Mouse (Mus musculus) embryonic facial prominence, embryonic 12.5 days (tissue): Measurements from ENCODE around the gene Chrm4. TPM values are rescaled to one million over a fixed set of nuclear protein-coding genes. Genes with fewer than 3 reads are reported as not detected.

Source experiments
- ATAC-seq: fragments of 200-750 bp; cut with Nextera tagmentation; 2 replicates; pipeline ENCODE4 v1.8.0; 2017; ENCODE audit not compliant: insufficient number of reproducible peaks, insufficient read depth, low FRiP score, low TSS enrichment
- H3K27ac ChIP-seq: fragments of 300-500 bp; sonication (generic); 2 replicates; pipeline ENCODE4 v1.5.1; 2016; ENCODE audit warnings: mild to moderate bottlenecking
- H3K27me3 ChIP-seq: fragments of 300-500 bp; sonication (generic); 2 replicates; pipeline ENCODE4 v1.6.1; 2016; ENCODE audit warnings: mild to moderate bottlenecking, moderate library complexity
- H3K36me3 ChIP-seq: fragments of 300-500 bp; sonication (generic); 2 replicates; pipeline ENCODE4 v1.6.1; 2016; ENCODE audit warnings: mild to moderate bottlenecking
- H3K4me1 ChIP-seq: fragments of 300-500 bp; sonication (generic); 2 replicates; pipeline ENCODE4 v1.6.1; 2016
- H3K4me2 ChIP-seq: fragments of 300-500 bp; sonication (generic); replicated peaks from 2 replicates; pipeline ENCODE4 v1.6.1; 2016; ENCODE audit warnings: mild to moderate bottlenecking, moderate library complexity
- H3K4me3 ChIP-seq: fragments of 300-500 bp; sonication (generic); 2 replicates; pipeline ENCODE4 v1.5.1; 2016; ENCODE audit warnings: mild to moderate bottlenecking
- H3K9ac ChIP-seq: fragments of 300-500 bp; sonication (generic); 2 replicates; pipeline ENCODE4 v1.6.1; 2016; ENCODE audit warnings: mild to moderate bottlenecking, moderate library complexity
- H3K9me3 ChIP-seq: fragments of 300-500 bp; sonication (generic); 2 replicates; pipeline ENCODE4 v1.6.1; 2016; ENCODE audit warnings: mild to moderate bottlenecking, moderate library complexity
- WGBS: fragments of 180-500 bp; shearing (Covaris S2); methylation state at CpG from one replicate; pipeline ENCODE4 v1.1.7; 2016; 5-methylcytosine and 5-hydroxymethylcytosine counted together
- polyA plus RNA-seq: library from polyadenylated mRNA; unstranded; fragments of >200 nt; fragmentation: Nextera tagmentation; extraction: Ambion mirVana; gene quantifications from 2 replicates; pipeline ENCODE4 v1.2.1, GENCODE M21; 2016

Gene Chrm4
- 0.65 and 1.2 TPM in 2 replicates for polyA plus RNA-seq

- ATAC-seq = no peak
- H3K4me3 ChIP-seq = no peak within 1 kb of the TSS
- no peak within 1 kb of the TSS for H3K9ac ChIP-seq
- peak within 1 kb of the TSS; percentile 25; the same call in 1 of the 2 replicates for H3K4me2 ChIP-seq
- peaks cover 14% of the 10 kb centered on the region; the same call in 1 of the 2 replicates for H3K36me3 ChIP-seq
- no peak within 1 kb of the TSS for H3K27ac ChIP-seq
- H3K27me3 ChIP-seq = peaks cover 32% of the 10 kb centered on the region
- peaks cover 22% of the 10 kb centered on the region for H3K4me1 ChIP-seq
- no peaks in the 10 kb centered on the region for H3K9me3 ChIP-seq
- WGBS = 84% methylated on average over 3 of the region's 3 CpGs
Observed at GRCm38 (mm10) chr2:91926949-91927348, at the start of gene Chrm4. Gene Chrm4 (plus strand): TSS chr2:91927249.

GRCm38 (mm10) chr2:91878387-91879180 lies 48.5 kb upstream of the Chrm4 start:
- no peak for ATAC-seq

GRCm38 (mm10) chr2:91883961-91884360 lies 43.1 kb upstream of the Chrm4 start:
- H3K36me3 ChIP-seq = peaks cover 19% of the 10 kb centered on the region
- no peaks in the 10 kb centered on the region for H3K4me1 ChIP-seq
- H3K4me2 ChIP-seq = no peak overlapping the region
- H3K27me3 ChIP-seq = no peaks in the 10 kb centered on the region
- no peak overlapping the region for H3K4me3 ChIP-seq
- no peak for ATAC-seq
- H3K27ac ChIP-seq = no peak overlapping the region
- H3K9me3 ChIP-seq = no peaks in the 10 kb centered on the region
- WGBS = 89% methylated on average over 4 of the region's 4 CpGs
- H3K9ac ChIP-seq = no peak overlapping the region

More at GRCm38 (mm10) chr2:91878387-91879180, 48.5 kb upstream of the Chrm4 start:
- Histone ChIP-seq H3K4me1 (no peaks in the 10 kb centered on the region), H3K27ac (no peak overlapping the region; the same call in 1 of the 2 replicates), H3K4me2 (no peak overlapping the region), H3K4me3 (no peak overlapping the region), H3K36me3 (peaks cover 14% of the 10 kb centered on the region; the same call in 1 of the 2 replicates), H3K9ac (no peak overlapping the region), H3K9me3 (no peaks in the 10 kb centered on the region), H3K27me3 (no peaks in the 10 kb centered on the region)
- WGBS = 85% methylated on average over 7 of the region's 7 CpGs

GRCm38 (mm10) chr2:91884616-91885015 lies 42.4 kb upstream of the Chrm4 start:
- H3K9me3 ChIP-seq = no peaks in the 10 kb centered on the region
- H3K9ac ChIP-seq = no peak overlapping the region
- no peak for ATAC-seq
- H3K4me3 ChIP-seq = no peak overlapping the region
- no peak overlapping the region for H3K27ac ChIP-seq
- no peaks in the 10 kb centered on the region for H3K4me1 ChIP-seq
- H3K27me3 ChIP-seq = no peaks in the 10 kb centered on the region
- WGBS = 85% methylated on average over 4 of the region's 4 CpGs
- H3K36me3 ChIP-seq = peaks cover 19% of the 10 kb centered on the region
- H3K4me2 ChIP-seq = no peak overlapping the region

GRCm38 (mm10) chr2:91894716-91895115 lies 32.3 kb upstream of the Chrm4 start:
- H3K4me3 ChIP-seq = no peak overlapping the region
- peaks cover 19% of the 10 kb centered on the region for H3K36me3 ChIP-seq
- no peak for ATAC-seq
- no peaks in the 10 kb centered on the region for H3K4me1 ChIP-seq
- H3K9ac ChIP-seq = no peak overlapping the region
- WGBS = 91% methylated on average over 3 of the region's 3 CpGs
- no peaks in the 10 kb centered on the region for H3K9me3 ChIP-seq
- no peaks in the 10 kb centered on the region for H3K27me3 ChIP-seq
- H3K27ac ChIP-seq = no peak overlapping the region
- H3K4me2 ChIP-seq = no peak overlapping the region

- Histone ChIP-seq H3K4me3 (no peak overlapping the region), H3K36me3 (peaks cover 19% of the 10 kb centered on the region), H3K9me3 (no peaks in the 10 kb centered on the region), H3K27me3 (no peaks in the 10 kb centered on the region), H3K9ac (no peak overlapping the region), H3K4me1 (no peaks in the 10 kb centered on the region), H3K27ac (no peak overlapping the region), H3K4me2 (no peak overlapping the region)
- WGBS = 92% methylated on average over 3 of the region's 3 CpGs
- ATAC-seq = no peak
Observed at GRCm38 (mm10) chr2:91895401-91895800, 31.6 kb upstream of the Chrm4 start.

GRCm38 (mm10) chr2:91897968-91898367 lies 29.1 kb upstream of the Chrm4 start:
- Histone ChIP-seq H3K9ac (no peak overlapping the region), H3K36me3 (peaks cover 24% of the 10 kb centered on the region), H3K9me3 (no peaks in the 10 kb centered on the region), H3K4me1 (no peaks in the 10 kb centered on the region), H3K4me3 (no peak overlapping the region), H3K27me3 (no peaks in the 10 kb centered on the region), H3K4me2 (no peak overlapping the region), H3K27ac (no peak overlapping the region)
- no peak for ATAC-seq

- no peak overlapping the region for H3K4me2 ChIP-seq
- no peak overlapping the region for H3K4me3 ChIP-seq
- no peaks in the 10 kb centered on the region for H3K4me1 ChIP-seq
- no peak for ATAC-seq
- 95% methylated on average over 3 of the region's 3 CpGs for WGBS
- no peaks in the 10 kb centered on the region for H3K27me3 ChIP-seq
- H3K9ac ChIP-seq = no peak overlapping the region
- no peak overlapping the region for H3K27ac ChIP-seq
- H3K36me3 ChIP-seq = peaks cover 23% of the 10 kb centered on the region
- H3K9me3 ChIP-seq = no peaks in the 10 kb centered on the region
Observed at GRCm38 (mm10) chr2:91899141-91899540, 27.9 kb upstream of the Chrm4 start.

- WGBS = 92% methylated on average over 8 of the region's 8 CpGs
Observed at GRCm38 (mm10) chr2:91900431-91900830, 26.6 kb upstream of the Chrm4 start.

GRCm38 (mm10) chr2:91902336-91902735 lies 24.7 kb upstream of the Chrm4 start:
- no peaks in the 10 kb centered on the region for H3K4me1 ChIP-seq
- no peaks in the 10 kb centered on the region for H3K27me3 ChIP-seq
- peaks cover 28% of the 10 kb centered on the region for H3K36me3 ChIP-seq
- H3K9ac ChIP-seq = no peak overlapping the region
- H3K9me3 ChIP-seq = no peaks in the 10 kb centered on the region
- 76% methylated on average over 5 of the region's 5 CpGs for WGBS
- H3K4me2 ChIP-seq = no peak overlapping the region
- H3K4me3 ChIP-seq = no peak overlapping the region
- no peak overlapping the region for H3K27ac ChIP-seq
- ATAC-seq = no peak

More at GRCm38 (mm10) chr2:91900431-91900830, 26.6 kb upstream of the Chrm4 start:
- H3K27me3 ChIP-seq = no peaks in the 10 kb centered on the region
- H3K9ac ChIP-seq = no peak overlapping the region
- no peaks in the 10 kb centered on the region for H3K9me3 ChIP-seq
- no peak overlapping the region for H3K27ac ChIP-seq
- no peak overlapping the region for H3K4me2 ChIP-seq
- ATAC-seq = no peak
- H3K4me3 ChIP-seq = no peak overlapping the region
- H3K4me1 ChIP-seq = no peaks in the 10 kb centered on the region
- H3K36me3 ChIP-seq = peaks cover 19% of the 10 kb centered on the region

- Histone ChIP-seq H3K4me1 (no peaks in the 10 kb centered on the region), H3K9me3 (no peaks in the 10 kb centered on the region), H3K27me3 (no peaks in the 10 kb centered on the region), H3K27ac (no peak overlapping the region), H3K9ac (no peak overlapping the region), H3K4me2 (no peak overlapping the region), H3K36me3 (peaks cover 23% of the 10 kb centered on the region), H3K4me3 (no peak overlapping the region)
- ATAC-seq = no peak
- 87% methylated on average over 3 of the region's 3 CpGs for WGBS
Observed at GRCm38 (mm10) chr2:91903171-91903925, 23.7 kb upstream of the Chrm4 start.
